Mouse (Mus musculus) ES-Bruce4 (cell line): ENCODE data around the gene Gria4.

Experiments used
- CTCF ChIP-seq: IDR thresholded peaks from one replicate; pipeline ENCODE4 v1.8.1; 2011; ENCODE audit warnings: low read depth, low read length
- EP300 ChIP-seq: IDR thresholded peaks from 2 replicates; pipeline ENCODE4 v1.6.1; 2011; ENCODE audit warnings: low read depth, low read length; ENCODE audit not compliant: insufficient read depth
- POLR2A ChIP-seq: IDR thresholded peaks from one replicate; pipeline ENCODE4 v1.8.1; 2011; ENCODE audit warnings: low read length; ENCODE audit not compliant: insufficient read depth

DNA sequence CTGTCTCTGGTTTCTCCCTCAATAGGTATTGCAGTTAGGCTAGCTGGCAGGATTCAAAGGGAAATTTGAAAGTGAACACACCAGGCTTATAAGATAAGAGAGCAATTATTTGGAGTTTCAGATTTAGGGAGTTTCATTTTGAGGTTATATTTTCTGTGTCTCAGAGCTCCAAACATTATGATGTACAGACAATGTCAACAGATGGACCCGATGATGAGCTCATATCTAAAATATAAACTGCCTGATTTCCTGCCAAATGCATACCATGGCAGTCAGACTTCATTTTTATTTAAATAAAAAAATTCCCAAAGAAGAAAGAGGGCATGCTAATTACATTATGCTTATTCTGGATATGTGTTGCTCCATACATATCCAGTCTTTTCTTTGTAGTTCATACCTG, 256.8 kb downstream of the Gria4 start:
- no peak for TF ChIP-seq CTCF
- TF ChIP-seq POLR2A = no peak
- TF ChIP-seq EP300 = no peak
